Mouse (Mus musculus): ENCODE measurements at regions not wholly inside any gene's neighbourhood (a gene's known extent, or its start where the extent isn't known, plus 50 kb on each side); places are given as distances from the start of the nearest gene placed in this dataset.

DNA sequence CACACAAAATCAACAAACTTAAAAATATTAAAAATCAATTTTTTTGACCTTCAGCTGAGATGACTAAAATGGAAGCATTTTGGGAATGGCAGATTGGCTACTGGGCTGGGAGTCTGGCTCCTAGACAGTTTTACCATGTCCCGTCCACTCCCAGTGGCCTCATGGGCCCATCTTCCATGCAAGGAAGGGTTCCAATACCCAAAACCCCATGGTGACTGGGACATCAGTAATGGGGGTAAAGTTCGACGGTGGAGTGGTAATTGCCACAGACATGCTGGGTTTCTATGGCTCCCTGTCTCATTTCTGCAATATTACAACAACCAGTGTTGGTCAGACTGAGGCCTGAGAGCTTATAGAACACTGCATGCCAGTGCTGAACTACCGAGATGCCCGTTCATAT, 82.2 kb downstream of the Il20rb start:
- no peak for DNase-seq (ENCODE audit: low spot score)

DNA sequence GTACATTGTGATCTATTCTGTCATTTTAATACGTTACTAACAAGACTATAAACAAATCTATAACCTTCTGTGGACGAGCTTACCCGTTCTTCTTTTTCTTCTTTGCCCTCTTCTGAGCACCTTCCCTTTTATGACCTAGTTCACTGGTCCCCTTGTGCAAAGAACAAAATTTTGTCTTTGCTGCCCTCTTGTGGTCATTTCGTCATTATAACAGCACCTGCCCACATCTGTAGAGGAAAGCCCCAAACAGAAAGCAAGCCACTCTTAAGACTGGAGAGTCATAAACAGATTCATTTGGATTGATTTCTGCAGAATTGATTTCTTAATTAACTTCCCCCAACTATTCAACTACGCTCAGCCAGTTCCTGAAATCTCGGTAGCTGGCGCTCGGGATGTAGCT, 86.2 kb downstream of the Il20rb start:
- peak; percentile 92 for DNase-seq (ENCODE audit: low spot score)

DNA sequence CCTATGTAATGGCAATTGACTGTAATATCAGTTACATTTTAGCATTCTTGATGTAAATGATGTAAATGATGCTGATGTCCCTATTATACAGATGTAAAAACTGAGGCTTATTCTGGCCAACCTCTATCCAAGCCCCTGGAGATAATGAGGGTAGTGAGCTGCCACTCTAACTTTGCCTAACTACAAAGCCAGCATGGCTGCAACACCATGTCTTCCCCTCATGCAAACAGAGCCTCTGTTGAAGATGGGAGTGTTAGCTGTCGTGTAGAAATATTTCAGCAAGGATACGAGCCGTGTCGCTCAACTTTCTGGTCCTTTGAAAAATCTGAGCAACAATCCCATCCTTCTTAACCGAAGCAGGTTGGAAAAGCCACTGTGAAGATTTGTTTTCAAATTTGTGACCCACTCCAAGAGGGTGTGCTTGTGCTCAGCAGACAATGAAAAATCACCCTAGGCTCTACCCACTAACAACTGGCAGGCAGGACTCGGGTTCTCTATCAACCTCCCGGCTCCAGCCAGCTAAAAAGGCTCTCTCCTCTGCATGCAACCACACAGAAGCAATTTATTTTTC, 90.2 kb downstream of the Il20rb start:
- DNase-seq (ENCODE audit: low spot score) = no peak

DNA sequence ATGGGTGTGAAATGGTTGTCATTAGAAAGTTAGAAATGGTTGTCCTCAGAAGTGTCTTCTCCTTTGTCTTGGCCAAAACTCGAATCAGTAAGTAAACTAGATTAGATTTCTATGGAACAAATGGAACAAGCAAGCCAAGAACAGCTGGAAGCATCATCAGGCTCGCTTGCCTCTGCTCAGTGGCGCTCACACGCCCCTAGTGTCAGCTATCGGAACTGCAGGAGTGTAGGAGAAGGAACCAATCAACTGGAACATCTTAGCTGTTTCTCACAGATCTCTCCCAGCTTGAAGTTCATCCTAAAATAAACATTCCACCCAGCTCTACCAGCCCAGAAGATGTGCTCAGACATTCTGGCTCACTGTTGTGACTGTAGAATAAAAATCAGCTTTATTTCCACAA, 90.9 kb downstream of the Il20rb start:
- DNase-seq (ENCODE audit: low spot score) = peak; percentile 87

DNA sequence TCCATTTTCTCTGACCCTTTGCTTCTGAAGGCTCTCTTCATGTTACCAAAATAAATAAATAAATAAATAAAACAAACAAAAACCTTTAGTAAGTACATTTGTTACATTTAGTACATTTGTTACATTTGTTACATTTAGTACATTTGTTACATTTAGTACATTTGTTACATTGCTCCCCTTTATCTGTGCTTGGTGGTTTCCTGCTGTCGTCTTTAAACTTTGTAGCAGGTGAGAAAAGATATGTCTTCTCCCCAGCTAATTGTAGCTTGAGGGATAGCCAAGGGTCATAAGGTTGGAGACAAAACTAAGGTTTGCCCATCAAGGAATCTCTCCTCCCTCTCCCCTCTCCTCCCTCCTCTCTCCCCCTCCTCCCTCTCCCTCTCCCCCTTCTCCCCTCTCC, 92.0 kb downstream of the Il20rb start:
- no peak for DNase-seq (ENCODE audit: low spot score)

- no peak for DNase-seq (ENCODE audit: low spot score)
Observed at GRCm38 (mm10) chr9:100394166-100394565, 92.4 kb downstream of the Il20rb start.

DNA sequence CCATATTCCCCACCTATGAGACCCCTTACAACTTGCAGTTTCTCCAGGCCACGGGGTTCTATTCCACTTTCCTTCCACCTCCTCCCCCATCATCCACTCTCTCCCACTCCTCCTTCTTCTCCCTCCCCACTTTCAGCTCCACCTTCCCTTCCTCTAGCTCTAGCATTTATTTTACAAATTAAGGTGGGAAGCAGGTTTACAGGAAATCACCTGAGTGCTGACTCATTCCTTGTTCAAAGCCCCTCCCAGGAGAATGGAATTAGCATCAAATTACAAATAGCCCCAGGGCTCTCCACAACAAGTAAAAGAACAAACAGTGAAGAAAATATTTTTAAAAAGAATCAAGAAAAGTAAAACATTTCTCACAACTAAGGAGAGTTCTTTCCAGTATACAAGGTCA, 94.3 kb downstream of the Il20rb start:
- no peak for DNase-seq (ENCODE audit: low spot score)

DNA sequence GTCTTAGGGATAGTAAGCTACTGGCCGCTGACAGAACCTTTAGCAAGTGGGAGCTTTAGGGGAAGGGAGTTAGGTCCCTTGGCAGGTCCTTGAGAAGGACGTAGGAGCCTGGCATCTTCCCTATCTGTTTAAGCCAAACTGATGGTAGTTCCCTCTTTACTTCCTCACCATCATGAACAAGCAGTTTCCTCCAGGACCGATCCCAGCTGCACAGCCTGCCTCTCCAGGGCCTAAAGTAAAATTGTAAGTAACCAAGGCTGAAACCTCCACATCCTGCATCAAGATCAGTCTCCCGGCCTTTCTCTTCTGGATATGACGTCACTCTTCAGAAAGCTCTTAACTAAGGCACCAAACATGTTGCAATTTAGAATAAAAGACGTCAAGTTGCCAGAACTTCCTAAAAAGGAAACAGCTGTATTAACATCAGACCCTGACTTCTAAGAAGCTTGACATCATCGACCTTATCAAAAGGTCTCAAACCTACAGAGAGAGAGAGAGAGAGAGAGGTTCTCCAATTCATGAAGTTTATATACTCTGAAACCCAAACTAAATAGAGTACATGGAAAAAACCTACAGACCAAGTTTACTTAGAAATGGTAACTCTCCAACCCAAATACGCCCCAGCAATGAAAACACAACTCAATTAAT, 94.9 kb downstream of the Il20rb start:
- no peak for DNase-seq (ENCODE audit: low spot score)

GRCm38 (mm10) chr9:100388393-100388792, 98.2 kb downstream of the Il20rb start:
- no peak for DNase-seq (ENCODE audit: low spot score)

- DNase-seq (ENCODE audit: low spot score) = no peak
Observed at GRCm38 (mm10) chr9:100387171-100387685, 99.4 kb downstream of the Il20rb start.

- DNase-seq (ENCODE audit: low spot score) = peak; percentile 80
Observed at GRCm38 (mm10) chr9:100382492-100382891, 104.1 kb downstream of the Il20rb start.

DNA sequence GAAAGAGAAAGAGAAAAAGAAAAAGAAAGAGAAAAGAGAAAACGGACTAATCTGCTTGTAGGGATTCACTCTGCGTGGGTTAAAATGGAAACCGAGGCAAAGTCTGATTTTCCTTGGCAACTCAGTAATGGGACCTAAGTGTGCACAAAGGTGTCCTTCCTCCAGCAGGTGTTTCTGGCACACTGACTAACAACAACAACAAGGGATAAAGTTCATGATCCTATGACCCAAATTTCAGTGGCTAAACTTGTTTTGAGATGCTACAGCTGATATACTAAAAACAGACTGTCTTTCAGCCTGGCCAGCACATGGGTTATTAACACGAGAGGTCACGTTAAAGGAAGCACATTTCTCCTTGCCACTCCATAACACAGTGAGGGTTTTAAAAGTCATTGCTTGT, 116.7 kb downstream of the Il20rb start:
- no peak for DNase-seq (ENCODE audit: low spot score)

GRCm38 (mm10) chr9:100366816-100367215, 119.8 kb downstream of the Il20rb start:
- DNase-seq (ENCODE audit: low spot score) = no peak

GRCm38 (mm10) chr9:100359934-100360716, 126.5 kb downstream of the Il20rb start:
- DNase-seq (ENCODE audit: low spot score) = peak; percentile 76

DNA sequence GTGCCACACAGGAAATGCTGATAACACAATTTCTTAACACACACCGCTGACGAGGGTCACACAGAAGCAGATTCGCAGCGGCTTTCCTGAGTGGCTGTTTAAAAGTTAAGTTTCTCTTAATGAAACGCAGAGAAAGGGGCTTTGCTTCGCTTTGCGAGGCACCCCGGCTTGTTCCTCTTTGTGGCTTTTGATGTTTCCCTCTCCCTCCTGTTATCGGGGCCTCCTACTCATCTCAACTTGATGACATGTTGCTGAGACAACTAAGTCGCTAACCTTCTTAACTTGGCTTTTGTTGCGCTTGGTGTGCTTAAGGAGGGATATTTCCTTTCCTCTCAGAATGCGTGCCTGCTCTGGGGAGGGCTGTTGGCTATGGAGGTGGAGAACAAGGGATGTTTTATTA, 129.0 kb downstream of the Il20rb start:
- peak; percentile 7 for DNase-seq (ENCODE audit: low spot score)

- DNase-seq (ENCODE audit: low spot score) = no peak
Observed at GRCm38 (mm10) chr9:100340796-100341195, 145.8 kb downstream of the Il20rb start.

DNA sequence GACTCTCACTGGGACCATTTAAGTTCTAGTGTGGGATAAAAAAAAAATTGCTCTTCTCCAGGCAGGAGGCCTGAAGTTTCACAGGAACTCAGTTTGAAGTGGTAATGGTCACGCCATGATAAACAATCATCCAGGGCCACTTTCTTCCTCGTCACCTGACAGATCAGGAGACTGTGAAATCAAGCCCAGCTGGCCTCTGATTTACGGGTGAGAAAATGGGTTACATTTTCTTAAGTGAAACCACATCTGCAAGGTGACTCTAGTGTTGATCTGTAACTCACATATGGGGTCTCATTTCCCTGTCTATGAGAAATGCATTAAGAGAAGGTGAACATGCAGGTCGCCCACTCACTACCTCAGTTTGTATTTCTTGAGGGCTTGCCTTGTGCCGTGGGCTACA, 178.8 kb downstream of the Il20rb start:
- peak; percentile 42 for DNase-seq (ENCODE audit: low spot score)

DNA sequence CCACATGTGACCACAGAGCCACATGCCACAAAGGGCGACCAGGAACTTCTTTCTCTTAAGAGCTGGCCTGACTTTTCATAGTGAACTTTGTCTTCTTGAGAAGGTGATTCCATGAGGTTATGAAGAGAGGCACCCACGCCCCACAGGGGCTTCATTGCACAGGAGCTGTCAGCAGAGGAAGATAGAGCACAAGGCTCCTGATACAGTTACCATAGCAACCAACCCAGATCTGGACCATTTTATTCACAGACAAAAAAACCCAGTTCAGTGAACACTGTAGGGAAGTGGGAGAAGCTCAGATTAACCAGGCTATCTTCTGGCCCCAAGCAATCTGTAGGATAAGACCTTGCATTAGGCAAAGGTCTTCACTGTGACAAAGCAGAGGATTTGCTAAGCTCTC, 179.2 kb downstream of the Il20rb start:
- no peak for DNase-seq (ENCODE audit: low spot score)

- DNase-seq (ENCODE audit: low spot score) = no peak
Observed at GRCm38 (mm10) chr9:100303762-100304161, 182.8 kb downstream of the Il20rb start.

DNA sequence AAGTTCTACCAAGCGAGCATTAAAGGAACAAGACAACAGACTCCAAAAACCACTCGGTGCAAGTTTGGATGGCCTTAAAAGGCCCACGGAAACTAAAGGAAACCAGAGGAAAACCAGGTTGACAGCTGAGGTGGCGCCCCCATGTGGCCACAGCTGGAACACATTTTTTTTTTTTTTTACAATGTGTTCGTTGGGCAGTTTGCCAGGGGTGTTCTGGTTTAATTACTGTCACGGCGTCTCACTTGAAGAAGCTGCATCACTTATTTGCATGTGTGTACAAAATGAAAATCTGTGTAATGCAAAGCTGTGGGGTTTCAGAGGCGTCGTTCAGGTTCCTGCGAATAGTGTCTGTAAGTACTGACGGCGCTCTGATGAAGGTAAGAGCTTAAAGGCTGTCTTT, 185.0 kb downstream of the Il20rb start:
- peak; percentile 43 for DNase-seq (ENCODE audit: low spot score)

- DNase-seq (ENCODE audit: low spot score) = no peak
Observed at GRCm38 (mm10) chr9:100277361-100277760, 209.2 kb downstream of the Il20rb start.

DNA sequence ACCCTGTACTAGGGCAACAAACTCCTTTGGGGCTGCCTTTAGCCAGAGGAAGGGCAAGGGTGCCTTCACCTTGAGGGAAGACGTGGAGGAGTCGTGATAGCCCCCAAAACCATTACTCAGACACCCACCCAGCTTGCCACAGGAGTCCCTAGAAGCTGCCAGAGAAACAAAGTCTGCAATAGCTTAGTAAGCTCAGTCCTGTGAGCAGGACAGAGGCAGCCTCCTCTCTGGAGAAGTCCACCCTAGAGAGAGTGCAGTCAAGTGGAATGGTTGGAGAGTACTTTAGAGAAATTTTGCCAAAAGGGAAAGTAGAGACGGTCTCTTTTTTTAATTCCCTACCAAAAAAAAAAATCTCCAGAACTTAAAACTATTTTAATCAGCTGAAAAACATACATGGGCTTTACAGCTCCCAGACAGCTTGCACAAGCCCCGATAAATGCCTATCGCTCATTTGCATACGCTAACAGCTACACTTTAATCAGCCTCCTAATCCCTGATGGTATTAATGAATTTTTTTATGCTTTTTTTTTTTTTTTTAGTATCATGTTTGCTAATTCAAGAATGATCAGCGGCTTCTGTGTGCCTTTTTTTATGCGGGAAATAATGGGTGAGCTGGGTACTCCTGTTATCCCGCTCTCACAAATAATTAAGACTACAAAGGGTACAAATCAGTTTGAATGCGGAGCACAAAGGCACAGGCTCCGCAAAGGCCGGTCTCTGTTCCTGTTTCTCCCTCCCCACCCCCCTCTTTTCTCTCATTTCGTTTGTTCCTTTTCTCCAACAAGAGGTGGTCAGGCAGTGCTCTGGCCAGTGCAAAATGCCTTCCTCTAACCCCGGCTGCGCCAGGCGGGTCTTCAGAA, 219.8 kb downstream of the Il20rb start:
- DNase-seq (ENCODE audit: low spot score) = peak; percentile 68
